Mouse (Mus musculus) testis, postnatal 10 days (tissue): ENCODE results near the gene Cdr2.
A peak's percentile ranks its signal among the peaks of the same experiment; 100 is the strongest.
"Not testable (repeated sequence)": the region's sequence is repeated elsewhere in the genome, so short reads cannot be mapped to it uniquely, and the experiment has no call there.

Experiments used
- DNase-seq: peaks from one replicate; pipeline ENCODE4 v3.0.0; 2021; ENCODE audit warnings: low spot score

Gene Cdr2

DNA sequence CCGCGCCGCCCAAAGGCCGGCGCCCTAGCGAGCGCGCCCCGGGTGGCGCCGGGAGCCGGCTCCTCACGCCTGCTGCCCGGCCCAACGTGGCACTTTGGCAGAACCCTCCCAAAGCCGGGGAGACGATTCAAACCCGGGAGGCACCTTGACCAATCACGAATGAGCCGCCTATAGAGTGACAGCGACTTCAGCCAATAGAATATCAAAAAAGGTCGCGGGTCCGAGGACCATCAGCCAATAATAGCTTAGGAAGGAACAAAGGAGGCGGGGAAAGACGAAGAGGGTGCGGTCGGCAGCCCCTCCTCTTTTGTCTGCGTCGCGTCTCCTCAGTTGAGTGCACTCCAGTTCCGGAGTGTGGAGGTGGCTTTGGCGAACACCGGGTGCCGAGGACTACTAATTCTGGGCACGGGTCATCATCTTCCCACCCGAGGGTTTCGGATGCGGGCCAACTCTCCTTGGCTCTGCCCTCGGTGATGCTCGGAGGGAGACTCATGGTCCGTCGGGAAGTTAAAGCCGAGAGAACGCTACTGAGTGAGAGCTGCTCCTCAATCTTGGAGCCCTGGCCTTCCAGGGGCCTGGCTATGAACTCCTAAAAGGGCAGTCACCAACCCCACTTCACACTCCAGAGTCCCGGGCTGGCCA is at the start of gene Cdr2, which contains the start of gene Mfsd13b:
Gene Cdr2, minus strand, starts transcription at position 113 of the 642 bp plus-strand sequence.
Gene Mfsd13b, plus strand, starts transcription at position 310 of the 642 bp plus-strand sequence.
- DNase-seq, result peak; percentile 88

DNA sequence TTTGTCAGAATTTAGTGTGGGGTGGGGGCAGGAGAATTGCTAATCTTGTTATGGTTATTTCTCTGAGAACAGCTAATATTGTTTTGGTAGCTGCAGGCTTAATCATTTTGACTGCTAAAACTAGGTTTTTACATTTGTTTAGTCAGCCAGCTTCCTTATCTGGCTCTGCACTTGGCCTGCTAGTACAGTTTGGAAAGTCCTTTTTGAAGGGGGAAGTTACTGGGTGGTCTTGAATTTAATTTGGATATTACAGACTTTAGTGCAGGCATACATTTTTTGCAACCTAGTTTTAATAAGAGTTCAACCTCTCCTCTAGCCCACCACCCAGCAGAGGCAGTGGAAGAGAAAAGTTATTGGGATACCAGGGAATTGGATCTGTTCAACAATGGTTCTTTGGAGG is 47.8 kb upstream of the Cdr2 start:
- DNase-seq, result not testable (repeated sequence)

DNA sequence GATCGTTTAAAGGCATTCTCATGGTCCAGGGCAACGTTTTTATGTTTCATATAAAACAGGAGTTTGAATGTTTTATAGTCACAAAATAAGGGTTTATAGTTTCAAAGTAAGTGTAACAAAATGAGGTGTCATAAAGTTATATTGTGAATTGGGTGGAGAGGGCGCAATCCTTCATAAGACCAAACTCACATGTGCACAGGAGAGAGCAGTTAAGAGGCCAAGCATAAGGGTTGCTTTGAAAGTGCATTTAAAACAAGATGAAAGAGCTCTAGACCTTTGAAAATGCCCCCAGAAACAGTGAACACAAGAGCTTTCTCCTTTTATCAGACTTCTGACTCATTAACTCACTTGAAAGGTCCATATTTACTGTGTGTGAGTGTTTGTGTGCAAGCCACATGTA is 44.2 kb upstream of the Cdr2 start:
- DNase-seq, result no peak

DNA sequence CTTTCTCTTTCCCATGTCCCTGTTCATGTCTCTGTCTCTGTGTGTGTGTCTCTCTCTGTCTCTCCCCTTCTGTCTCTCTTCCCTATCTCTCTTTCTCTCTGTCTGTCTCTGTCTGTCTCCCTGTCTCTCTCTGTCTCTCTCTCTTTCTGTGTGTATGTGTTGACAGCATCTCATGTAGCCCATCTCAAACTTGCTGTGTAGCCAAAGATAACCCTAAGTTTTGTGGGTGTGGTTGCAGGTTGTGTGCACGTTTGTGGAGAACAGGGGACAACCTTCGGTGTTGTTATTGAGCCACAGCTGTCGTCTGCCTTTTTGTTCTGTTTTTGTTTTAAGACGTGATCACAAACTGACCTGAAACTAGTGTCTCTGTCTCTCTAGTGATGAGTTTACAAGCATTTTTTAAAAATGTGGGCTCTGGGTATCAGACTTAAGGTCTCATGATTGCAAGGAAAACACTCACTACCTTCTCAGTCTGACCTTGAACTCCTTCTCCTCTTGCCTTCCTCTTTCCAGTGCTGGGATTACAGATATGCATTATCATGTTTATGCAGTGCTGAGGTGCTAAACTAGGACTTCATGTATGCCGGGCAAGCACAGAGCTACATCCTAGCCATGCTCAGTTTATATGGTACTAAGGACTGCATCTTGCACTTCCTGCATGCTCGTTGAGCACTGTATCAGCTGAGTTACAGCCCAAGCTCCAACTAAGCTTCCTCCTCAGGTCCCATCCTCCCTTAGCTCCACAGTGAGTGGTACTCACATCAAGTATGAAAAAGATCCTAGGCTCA is 43.3 kb upstream of the Cdr2 start:
- DNase-seq, result no peak

DNA sequence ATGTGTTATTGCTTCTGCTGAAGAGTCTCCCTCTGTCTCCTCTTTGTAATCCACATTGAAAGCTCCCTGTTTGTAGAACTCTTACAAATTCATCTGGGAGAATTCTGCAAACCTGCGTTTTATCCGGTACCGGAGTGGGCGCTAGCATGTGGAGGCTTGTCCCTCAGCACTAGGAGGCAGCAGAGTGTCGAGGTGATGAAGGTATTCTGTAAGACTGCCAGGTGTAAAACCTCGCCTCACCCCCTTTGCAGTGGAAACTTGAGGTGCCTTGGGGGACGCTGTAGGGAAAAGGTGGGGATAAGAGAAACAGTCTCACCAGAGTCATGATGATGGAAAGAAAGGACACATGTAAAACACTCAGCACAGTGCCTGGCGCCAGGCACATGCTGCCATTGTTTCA is 38.2 kb upstream of the Cdr2 start:
- no peak for DNase-seq

DNA sequence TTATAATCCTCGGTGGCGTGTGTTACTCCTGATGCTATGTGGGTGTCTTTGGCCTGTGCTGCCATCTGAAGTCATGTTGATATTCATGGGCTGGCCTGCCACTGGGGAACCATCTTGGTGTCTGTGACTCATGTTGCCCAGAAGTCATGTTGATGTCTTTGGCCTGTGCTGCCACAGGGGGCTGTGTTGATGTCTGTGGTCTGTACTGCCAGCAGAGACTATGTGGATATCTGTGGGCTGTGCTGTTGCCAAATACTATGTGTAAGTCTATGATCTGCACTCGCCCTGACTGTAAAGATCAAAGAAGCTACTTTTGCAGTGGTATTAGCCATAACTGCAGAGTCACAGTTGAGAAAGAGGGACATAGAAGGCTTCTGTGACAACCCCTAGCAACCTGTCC is 36.7 kb upstream of the Cdr2 start:
- DNase-seq, result no peak

DNA sequence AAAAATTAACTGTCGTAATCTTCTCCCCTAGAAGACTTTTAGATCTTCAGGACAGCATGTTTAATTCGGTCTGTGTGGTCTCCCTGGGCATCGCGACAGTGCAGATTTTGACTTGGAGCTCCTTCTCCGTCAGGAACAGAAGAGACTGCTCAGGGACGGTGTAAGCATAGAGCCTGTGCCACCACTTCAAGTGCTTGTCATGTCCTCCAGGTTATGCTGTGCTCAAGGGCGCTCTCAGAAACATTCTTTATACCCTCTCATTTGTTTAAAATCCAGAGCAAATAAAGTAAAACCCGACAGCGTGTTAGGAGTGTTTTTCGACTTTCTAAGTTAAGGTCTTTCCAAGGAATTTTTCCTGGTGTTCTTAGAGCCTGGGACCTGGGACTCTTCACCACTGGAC is 32.4 kb upstream of the Cdr2 start:
- no peak for DNase-seq

DNA sequence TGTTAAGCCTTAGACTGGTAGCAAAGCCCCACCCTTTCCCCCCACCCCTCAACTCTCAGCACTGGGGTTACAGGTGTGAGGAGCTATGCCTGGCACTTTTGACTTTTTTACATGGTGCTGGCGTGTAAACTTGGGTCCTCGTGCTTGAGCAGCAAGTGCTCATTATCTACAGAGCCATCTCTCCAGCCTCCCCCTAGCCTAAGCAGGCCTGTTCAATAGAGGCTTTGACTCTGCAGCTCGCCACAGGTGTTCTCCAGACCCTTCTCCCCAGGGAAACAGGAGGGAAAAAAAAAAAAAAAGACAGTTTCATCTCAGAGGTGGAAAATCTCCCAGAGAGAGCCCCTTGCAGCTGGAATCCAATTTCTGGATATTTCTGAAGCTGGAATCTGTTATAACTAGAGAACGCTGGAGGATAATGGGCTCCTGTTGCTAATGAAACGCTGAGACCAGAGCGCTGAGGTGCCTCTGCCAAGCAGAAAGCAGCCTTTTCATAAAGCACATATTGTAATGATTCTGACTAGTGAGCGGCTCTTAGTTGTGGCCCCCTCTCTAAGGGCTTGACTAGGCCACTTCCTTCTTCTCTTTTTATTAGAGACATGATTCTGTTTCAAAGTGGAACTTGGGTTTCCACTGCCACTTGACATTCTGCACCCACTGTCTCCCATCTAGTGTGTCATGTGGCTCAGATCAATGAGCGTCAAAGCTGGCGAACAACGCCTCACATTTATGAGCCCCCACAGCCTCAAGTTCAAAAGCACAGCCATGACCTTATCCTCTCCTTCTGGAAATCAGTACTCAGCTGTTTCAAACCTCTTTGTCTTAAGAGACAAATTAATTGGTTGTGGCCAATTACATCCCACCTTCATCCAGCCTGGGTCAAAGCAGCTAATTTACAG is 29.9 kb upstream of the Cdr2 start:
- DNase-seq, result no peak

DNA sequence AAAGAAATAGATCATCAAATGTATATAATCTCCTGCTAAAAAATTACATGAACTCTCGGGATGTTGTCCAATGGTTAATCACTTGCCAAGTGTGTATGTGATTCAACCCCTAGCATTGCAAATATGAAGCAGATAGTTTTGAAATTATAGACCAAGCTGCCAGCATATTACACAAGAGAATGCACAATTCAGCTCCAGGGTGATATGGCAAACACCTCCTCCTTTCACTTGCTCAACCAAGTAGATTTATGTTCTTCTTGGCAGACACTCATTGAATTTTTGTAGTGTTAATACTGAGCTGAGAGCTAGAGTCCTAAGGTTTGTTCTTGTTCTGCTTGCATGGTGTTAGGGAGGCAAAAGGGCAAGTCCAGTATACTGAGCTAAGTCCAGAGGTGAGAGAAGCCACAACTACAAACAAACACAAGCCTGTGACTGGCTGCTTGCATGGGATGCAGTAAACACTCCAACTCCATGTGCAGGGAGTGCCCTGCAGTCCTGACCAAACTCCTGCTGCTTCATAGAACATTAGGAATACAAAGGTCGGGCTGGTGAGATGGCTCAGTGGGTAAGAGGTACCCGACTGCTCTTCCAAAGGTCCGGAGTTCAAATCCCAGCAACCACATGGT is 21.8 kb upstream of the Cdr2 start:
- no peak for DNase-seq

DNA sequence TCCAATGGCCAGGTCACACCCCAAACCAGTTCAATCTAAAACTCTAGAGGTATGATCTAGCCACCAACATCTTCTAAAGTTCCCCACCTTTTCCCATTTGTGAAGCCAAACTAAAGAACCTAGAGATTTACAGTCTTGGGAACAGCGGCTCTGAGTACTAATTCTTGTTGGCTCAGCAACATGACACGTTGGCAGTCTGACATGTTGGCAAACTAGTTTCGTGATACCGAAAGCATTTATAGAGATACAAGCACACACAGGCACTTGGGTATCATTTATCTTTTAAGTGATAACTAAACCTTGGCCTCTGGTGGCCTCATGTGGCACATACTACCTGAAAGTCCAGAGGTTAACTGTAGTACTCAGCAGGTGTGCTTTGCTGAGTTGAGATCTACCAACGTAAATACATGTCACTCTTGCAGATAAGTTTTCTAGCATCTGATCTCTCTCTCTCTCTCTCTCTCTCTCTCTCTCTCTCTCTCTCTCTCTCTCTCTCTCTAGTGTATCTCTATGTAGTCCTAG is 20.4 kb upstream of the Cdr2 start:
- DNase-seq, result no peak

DNA sequence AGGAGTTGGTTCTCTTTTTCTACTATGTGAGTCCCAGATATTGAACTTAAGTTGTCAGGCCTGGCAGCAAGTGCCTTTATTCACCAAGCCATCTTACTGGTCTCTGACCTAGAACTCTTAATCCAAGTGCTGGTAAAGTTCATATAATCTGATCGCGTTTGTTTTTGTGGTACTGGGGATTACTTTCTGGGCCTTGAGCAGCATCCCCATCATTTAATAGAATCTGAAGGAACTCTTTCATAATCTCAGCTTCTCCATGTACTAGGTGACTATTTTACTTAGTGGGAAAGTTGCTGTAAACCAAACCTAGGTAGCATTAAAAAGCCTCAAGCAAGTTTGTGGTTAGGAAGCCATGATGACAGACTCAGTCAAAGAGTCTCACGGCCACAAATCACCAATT is 19.8 kb upstream of the Cdr2 start:
- DNase-seq, result no peak

DNA sequence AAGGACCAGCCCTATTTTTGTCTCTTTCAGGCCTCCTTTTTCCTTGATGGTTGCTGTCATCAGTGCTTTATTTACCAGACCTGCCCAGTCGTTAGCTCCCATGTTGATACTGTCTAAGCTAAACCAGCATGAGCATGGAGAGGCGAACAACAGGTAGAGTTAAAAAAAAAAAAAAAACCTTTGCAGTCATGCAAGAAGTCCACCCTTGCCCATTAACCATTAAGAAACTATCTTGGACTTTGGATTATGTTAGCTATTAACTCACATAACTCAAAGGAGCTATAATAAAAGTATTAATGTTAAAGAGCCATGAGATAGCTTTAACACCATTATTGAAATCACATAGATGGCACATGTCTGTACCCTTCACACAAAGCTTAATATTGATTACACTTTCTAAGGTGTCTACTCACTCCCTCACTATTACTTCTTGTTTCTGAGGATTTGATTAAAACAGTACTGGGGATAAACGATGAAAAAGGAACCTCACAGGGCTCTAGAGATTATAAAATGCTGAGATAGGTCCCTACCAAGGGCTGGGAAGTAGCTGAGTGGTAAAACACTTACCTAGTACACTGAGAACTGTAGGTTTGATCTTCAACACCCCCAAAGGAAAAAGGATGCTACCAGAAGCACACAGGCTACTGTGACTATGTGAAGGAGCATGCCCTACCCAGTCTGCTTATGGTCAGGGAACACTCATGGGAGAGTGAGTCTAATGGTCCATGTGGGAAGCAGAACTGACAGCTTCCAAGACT is 18.1 kb upstream of the Cdr2 start:
- DNase-seq, result no peak

DNA sequence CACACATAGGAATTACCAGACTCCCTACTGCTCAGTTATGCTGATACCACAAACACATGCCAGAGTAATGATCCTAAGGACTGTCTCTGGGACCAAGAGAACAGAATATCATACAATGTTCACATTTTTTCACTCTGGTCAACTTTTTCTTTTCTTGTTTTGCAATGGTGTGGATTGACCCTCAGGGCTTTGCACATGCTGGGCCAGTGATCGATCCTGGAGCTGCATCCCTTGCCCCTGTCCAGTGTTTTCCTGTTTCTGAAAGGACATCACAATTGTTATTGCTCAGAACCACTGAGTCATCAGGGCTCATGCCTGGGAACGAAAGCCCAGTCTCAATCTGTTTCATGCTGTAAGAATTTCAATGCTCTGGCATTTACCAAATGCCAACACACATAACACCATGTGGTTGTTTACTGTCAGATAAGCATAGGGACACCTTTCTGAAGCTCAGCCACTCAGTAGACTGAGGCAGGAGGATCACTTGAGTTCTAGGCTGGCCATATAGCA is 17.0 kb upstream of the Cdr2 start:
- DNase-seq, result no peak

DNA sequence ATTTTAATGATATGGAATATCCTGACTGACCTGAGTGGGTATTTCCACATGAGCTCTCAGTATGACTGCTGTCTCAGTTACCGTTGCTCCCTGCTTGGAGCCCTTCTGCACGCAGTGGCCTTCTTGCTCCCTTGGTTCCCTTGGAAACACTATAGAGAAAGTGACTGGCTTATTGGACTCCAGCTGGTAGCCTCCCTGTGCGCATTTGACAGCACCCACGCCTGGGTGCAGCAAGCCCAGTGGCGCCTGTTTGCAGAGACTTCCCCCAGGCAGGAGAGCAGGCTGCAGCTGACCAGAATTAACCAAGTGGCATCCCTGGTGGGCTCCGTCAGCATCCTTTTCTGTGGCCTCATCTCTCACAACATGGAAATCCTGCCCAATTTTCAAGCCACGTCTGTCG is 9.1 kb upstream of the Cdr2 start:
- no peak for DNase-seq

DNA sequence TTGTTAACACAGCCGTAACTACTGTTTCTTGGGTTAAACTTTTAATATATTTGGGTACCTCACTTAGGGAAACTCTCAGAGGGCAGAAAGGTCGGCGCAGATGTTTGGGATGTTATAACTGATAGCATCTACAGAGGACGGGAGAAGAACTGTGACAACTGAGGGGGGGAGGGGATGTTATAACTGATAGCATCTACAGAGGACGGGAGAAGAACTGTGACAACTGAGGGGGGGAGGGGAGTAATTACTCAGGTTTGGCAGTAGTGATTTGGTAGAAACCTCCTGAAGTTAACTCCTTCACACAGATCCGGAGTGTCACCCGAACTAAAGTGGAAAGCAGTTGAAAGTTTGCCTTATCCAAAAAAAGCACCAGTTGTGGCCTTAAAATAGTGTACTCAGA is 856 bp upstream of the Cdr2 start:
- DNase-seq, result no peak

DNA sequence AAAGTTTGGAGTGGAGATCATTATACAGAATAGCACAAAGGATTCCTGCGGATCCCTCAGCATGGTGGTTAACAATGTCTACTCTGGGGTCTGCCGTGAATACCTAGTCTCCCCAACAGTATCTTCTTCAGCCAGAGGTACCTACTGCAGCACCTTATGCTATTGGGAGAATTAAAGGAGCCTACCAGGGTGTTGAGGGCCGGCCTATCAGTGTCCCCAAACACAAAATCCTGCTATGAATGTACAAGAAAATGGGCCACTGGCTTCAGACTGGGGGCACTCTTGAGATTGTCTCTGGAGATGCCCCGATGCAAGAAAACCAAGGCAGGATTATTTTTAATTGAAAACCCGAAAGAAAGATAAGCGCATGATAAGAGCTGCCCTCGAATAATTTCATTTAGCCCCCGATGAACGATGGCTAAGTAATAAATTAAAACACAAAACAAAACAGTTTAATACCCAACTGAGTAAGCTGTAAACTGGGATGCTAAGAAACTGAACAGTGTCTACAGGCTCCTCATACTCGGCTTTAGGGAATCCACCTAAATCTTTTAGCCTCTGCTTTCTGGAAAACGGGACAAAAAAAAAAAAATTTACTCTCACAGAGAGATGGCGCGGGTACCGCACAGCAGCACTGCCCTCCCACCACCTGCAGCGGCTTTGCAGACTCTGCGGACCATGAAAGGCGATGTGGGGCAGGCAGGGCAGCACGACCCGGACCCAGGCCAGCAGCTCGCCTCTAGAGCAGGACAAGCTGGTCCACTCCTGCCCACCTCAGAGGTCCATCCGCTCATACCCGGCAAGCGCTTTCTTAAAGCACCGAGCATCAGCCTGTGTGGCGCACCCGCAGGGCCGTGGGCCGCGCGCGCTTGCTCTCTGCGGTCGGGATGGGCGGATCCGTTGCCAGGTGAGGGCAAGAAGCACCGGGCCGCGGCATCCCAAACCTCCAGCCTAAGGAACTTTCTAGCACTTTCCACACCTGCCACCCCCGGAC is 884 bp downstream of the Cdr2 start:
- DNase-seq, result peak; percentile 69

DNA sequence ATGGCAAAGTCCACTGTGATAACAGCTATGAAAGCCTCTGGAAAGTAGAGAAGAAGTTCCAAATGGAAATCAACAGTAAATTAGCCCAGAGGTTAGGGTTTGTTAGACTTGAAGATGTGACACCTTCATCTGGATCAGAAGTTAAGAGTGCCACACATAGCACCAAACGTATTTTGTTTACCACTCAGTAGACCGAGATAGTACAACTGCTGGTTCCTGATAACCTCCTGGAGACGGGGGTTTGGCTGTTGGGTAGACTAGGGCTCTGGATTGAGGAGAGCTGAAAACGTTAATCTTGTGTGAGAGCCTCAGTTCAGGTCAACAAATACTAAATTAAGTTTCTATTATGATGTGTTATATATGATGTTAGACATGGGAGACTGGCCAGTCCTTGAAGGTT is 2.1 kb downstream of the Cdr2 start:
- no peak for DNase-seq

DNA sequence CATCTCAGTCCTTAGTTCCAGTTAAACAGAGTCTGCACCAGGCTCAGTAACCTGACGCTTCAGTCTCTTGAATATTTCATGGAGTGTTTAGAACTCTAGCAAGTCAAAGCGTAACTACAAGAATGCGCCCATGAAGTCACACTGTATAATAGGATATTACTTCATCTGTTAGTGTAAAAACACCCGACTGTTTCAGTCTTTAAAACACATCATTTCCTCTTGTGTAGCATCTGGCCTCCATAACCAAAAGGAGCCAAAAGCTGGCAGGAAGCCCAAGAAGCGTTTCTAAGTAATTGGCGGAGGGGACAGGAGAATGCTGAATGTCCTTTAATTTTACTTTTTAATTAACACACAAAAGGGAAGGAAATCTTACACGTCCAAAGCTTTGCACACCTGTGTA is 5.0 kb downstream of the Cdr2 start:
- no peak for DNase-seq

DNA sequence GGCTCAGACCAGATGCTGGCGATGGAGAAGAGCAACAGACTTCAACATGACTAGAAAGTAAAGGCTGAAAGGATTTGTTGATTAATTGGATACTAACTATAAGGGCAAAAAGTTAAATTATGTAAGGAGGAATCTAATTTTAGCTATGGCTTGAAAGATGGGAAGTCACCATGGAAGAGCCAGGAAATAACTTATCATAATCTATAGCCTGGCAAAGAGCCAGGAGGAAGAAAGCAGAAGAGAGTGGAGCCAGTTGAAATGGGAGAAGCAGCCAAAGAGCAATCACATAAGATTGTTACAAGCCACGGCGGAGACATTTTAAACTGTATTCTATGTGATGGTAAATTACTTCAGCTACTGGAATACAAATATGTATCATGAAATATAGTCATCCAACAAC is 8.1 kb downstream of the Cdr2 start:
- DNase-seq, result no peak

DNA sequence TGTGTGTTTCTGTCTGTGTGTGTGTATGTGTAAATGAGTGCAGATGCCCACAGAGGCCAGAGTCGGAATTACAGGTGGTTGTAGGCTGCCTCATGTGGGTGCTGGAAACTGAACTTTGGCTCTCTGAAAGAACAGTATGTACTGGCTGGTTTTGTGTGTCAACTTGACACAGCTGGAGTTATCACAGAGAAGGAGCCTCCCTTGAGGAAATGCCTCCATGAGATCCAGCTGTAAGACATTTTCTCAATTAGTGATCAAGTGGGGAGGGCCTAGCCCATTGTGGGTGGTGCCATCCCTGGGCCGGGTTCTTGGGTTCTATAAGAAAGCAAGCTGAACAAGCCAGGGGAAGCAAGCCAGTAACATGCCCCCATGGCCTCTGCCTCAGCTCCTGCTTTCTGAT is 9.6 kb downstream of the Cdr2 start:
- DNase-seq, result not testable (repeated sequence)
